In genomic region chr10:20121981-20122380, GRCm38 (mm10) we compare ENCODE assay signal across 16 mouse cellular contexts. TPM values are rescaled to one million over a fixed set of nuclear protein-coding genes. Genes with fewer than 3 reads are reported as not detected.
DNase-seq lines count a peak whose midpoint lies in the region; ATAC-seq lines count a peak whose summit lies in the region.
"Had no signal": no experiment of that assay in that cellular context is flagged by ENCODE, and none has a peak within 500 bp of the region (broad histone marks: within the 10 kb centered on the region; RNA-seq: fewer than 3 reads in every experiment).

No protein-coding gene starts in this region.

- peak; percentile 32 for ATAC-seq in frontal cortex, adult (ENCODE audit: low TSS enrichment)
- no peak for ATAC-seq in monocyte, adult 5-6 weeks (replicated peaks; ENCODE audit: insufficient number of reproducible peaks, low FRiP score, low TSS enrichment, poor library complexity, severe bottlenecking)
- ATAC-seq: CD4-positive, CD25-positive, alpha-beta regulatory T cell, adult 4 months; forebrain, embryonic 15.5 days had no signal

- intact Hi-C loops in gastrocnemius, postnatal 14 days (cut with DNase I; ENCODE audit: low total_unique reads), result no loop called here

- DNase-seq in adrenal gland, postnatal 36 days, result peak; percentile 37 to 38
- no peak for DNase-seq in adrenal gland, postnatal 25 days
- DNase-seq in frontal cortex, adult 2 months (ENCODE audit: extremely low spot score in 1 of 2, low spot score in 1 of 2), result no peak
- DNase-seq in 3T3-L1 (ENCODE audit: low read depth, low spot score), result peak; percentile 23
- DNase-seq in cerebellum, postnatal 10 days, result peak; percentile 60 to 76
- DNase-seq in gastrocnemius, postnatal 14 days, result no peak
- DNase-seq: heart, postnatal 10 days; kidney, adult 18-20 months; kidney, postnatal 25 days; right cerebral cortex, postnatal 25 days; spleen, adult 18-20 months; thymus, postnatal 14 days had no signal

RNA-seq across cellular contexts. Expression of gene Map7, which starts 26.3 kb away (rescaled TPM):
- 10 to 100 TPM; 15.1 to 17.9 TPM for total RNA-seq in adrenal gland, postnatal 36 days (2021)
- 20.0 and 23.4 TPM in 2 replicates for total RNA-seq in adrenal gland, postnatal 25 days (2021)
- 70.1 and 73.5 TPM in 2 replicates for polyA plus RNA-seq in frontal cortex, adult 2 months (2012; rRNA removed)
- 1 to 10 TPM; 1.4 to 2.4 TPM for total RNA-seq in gastrocnemius, postnatal 14 days (2021)
- total RNA-seq in monocyte, adult 5-6 weeks (2017), result 1.4 to 3.3 TPM (median 1.6 TPM) in 3 replicates

Comparison
In these comparisons a context has a peak if more than half of its experiments do, and no peak if none do; other contexts are left out.
1. DNase-seq: peak in adrenal gland, postnatal 36 days (2 of 2), 3T3-L1 (single experiment) and cerebellum, postnatal 10 days (2 of 2); none in adrenal gland, postnatal 25 days (single experiment), frontal cortex, adult 2 months (0 of 2) and gastrocnemius, postnatal 14 days (single experiment).